Mouse (Mus musculus) urinary bladder, postnatal 25 days (tissue): ENCODE measurements around the gene Serpinb2.

ENCODE experiments used
- DNase-seq: peaks from one replicate; pipeline ENCODE4 v3.0.0; 2022; ENCODE audit warnings: low spot score

Gene Serpinb2

GRCm38 (mm10) chr1:107581220-107581619 lies 70.0 kb downstream of the Serpinb2 start:
- DNase-seq, result no peak

GRCm38 (mm10) chr1:107582900-107583299 lies 71.7 kb downstream of the Serpinb2 start:
- DNase-seq, result no peak

GRCm38 (mm10) chr1:107583958-107584376 lies 72.7 kb downstream of the Serpinb2 start:
- no peak for DNase-seq

- no peak for DNase-seq
Measured at GRCm38 (mm10) chr1:107584932-107585331, 73.7 kb downstream of the Serpinb2 start.
